ENCODE assay signal across 8 mouse cellular contexts in genomic region chr5:118326837-118327541, GRCm38 (mm10).
A peak's percentile ranks its signal among the peaks of the same experiment; 100 is the strongest.
DNase-seq lines count a peak whose midpoint lies in the region; ATAC-seq lines count a peak whose summit lies in the region.

No protein-coding gene starts in this region.

- ATAC-seq in embryonic facial prominence, embryonic 14.5 days (ENCODE audit: low read depth) = peak; percentile 48
- no peak for ATAC-seq in erythroid progenitor cell, adult 5-6 weeks (replicated peaks; ENCODE audit: low FRiP score, poor library complexity, severe bottlenecking)

- DNase-seq in 3134 (ENCODE audit: extremely low read depth, insufficient read length, low spot score) (peak; percentile 55), NIH3T3 (ENCODE audit: low read depth) (peak; percentile 87)
- DNase-seq in embryonic facial prominence, embryonic 14.5 days (ENCODE audit: low spot score) = peak; percentile 80
- peak; percentile 48 to 60 for DNase-seq in heart, postnatal 36 days
- DNase-seq in layer of hippocampus, postnatal 14 days (ENCODE audit: low spot score in 2 of 2) = peak; percentile 58 to 90
- DNase-seq in lung, postnatal 36 days = peak; percentile 41
- DNase-seq in right cerebral cortex, postnatal 4 days = peak; percentile 62

- H3K4me1 ChIP-seq in embryonic facial prominence, embryonic 14.5 days (ENCODE audit: control insufficient read depth, insufficient read depth, low read length) = peaks cover 28% of the 10 kb centered on the region

- WGBS in embryonic facial prominence, embryonic 14.5 days = 0% methylated on average over 17 of the region's 18 CpGs

- peak overlapping the region; percentile 70 for H3K27ac ChIP-seq in embryonic facial prominence, embryonic 14.5 days (replicated peaks; ENCODE audit: low read depth, low read length)

- intact Hi-C loops in heart, postnatal 36 days (cut with DNase I) = no loop called here

- H3K9ac ChIP-seq in embryonic facial prominence, embryonic 14.5 days (ENCODE audit: low read depth, low read length) = peak overlapping the region; percentile 53; the same call in 1 of the 2 replicates

- H3K4me2 ChIP-seq in embryonic facial prominence, embryonic 14.5 days (ENCODE audit: low read depth, low read length) = peak overlapping the region; percentile 51

- no peaks in the 10 kb centered on the region for H3K36me3 ChIP-seq in embryonic facial prominence, embryonic 14.5 days (ENCODE audit: control insufficient read depth, insufficient read depth, low read length)

- no peaks in the 10 kb centered on the region for H3K27me3 ChIP-seq in embryonic facial prominence, embryonic 14.5 days (replicated peaks; ENCODE audit: control insufficient read depth, insufficient read depth, low read length)

- H3K4me3 ChIP-seq in embryonic facial prominence, embryonic 14.5 days (ENCODE audit: low read depth, low read length) = peak overlapping the region; percentile 19

- H3K9me3 ChIP-seq in embryonic facial prominence, embryonic 14.5 days (ENCODE audit: control insufficient read depth, low read length) = no peaks in the 10 kb centered on the region
